Mouse (Mus musculus) hindbrain, embryonic 15.5 days (tissue): ENCODE results near the gene Ilf3. TPM values are rescaled to one million over a fixed set of nuclear protein-coding genes. Genes with fewer than 3 reads are reported as not detected.

Experiments
- ATAC-seq: fragments of 200-750 bp; cut with Nextera tagmentation; 2 replicates; pipeline ENCODE4 v1.8.0; 2017; ENCODE audit warnings: low read depth, moderate number of reproducible peaks, moderate TSS enrichment; ENCODE audit not compliant: low FRiP score
- H3K27ac ChIP-seq: fragments of 300-500 bp; sonication (generic); replicated peaks from 2 replicates; pipeline ENCODE4 v1.5.1; 2015; ENCODE audit warnings: mild to moderate bottlenecking, inconsistent platforms
- H3K27me3 ChIP-seq: fragments of 300-500 bp; sonication (generic); 2 replicates; pipeline ENCODE4 v1.6.1; 2015; ENCODE audit warnings: control low read depth, inconsistent platforms
- H3K36me3 ChIP-seq: fragments of 300-500 bp; sonication (generic); 2 replicates; pipeline ENCODE4 v1.6.1; 2015; ENCODE audit warnings: control low read depth, inconsistent platforms
- H3K4me1 ChIP-seq: fragments of 300-500 bp; sonication (generic); replicated peaks from 2 replicates; pipeline ENCODE4 v1.6.1; 2015; ENCODE audit warnings: control low read depth, inconsistent platforms
- H3K4me2 ChIP-seq: fragments of 300-500 bp; sonication (generic); 2 replicates; pipeline ENCODE4 v1.6.1; 2015; ENCODE audit warnings: moderate library complexity, mild to moderate bottlenecking, inconsistent platforms
- H3K4me3 ChIP-seq: fragments of 300-500 bp; sonication (generic); 2 replicates; pipeline ENCODE4 v1.5.1; 2015; ENCODE audit warnings: mild to moderate bottlenecking, inconsistent platforms
- H3K9ac ChIP-seq: fragments of 300-500 bp; sonication (generic); 2 replicates; pipeline ENCODE4 v1.6.1; 2015; ENCODE audit warnings: inconsistent platforms
- H3K9me3 ChIP-seq: fragments of 300-500 bp; sonication (generic); 2 replicates; pipeline ENCODE4 v1.6.1; 2016; ENCODE audit warnings: control low read depth, inconsistent platforms
- WGBS: fragments of 180-500 bp; shearing (Covaris S2); methylation state at CpG from one replicate; pipeline ENCODE4 v1.1.7; 2015; 5-methylcytosine and 5-hydroxymethylcytosine counted together
- polyA plus RNA-seq: library from polyadenylated mRNA; unstranded; fragments of >200 nt; fragmentation: Nextera tagmentation; extraction: Ambion mirVana; gene quantifications from 2 replicates; pipeline ENCODE4 v1.2.1, GENCODE M21; 2015

Gene Ilf3
- polyA plus RNA-seq, 1 experiment from 2014 or later = 209 TPM

GRCm38 (mm10) chr9:21432066-21432465, 64.4 kb downstream of the Ilf3 start:
- peaks cover 53% of the 10 kb centered on the region for H3K4me1 ChIP-seq
- no peaks in the 10 kb centered on the region for H3K9me3 ChIP-seq
- ATAC-seq = no peak
- no peak overlapping the region for H3K27ac ChIP-seq
- no peak overlapping the region for H3K4me3 ChIP-seq
- no peaks in the 10 kb centered on the region for H3K36me3 ChIP-seq
- WGBS = 82% methylated on average over 7 of the region's 7 CpGs
- H3K4me2 ChIP-seq = no peak overlapping the region
- no peak overlapping the region for H3K9ac ChIP-seq
- no peaks in the 10 kb centered on the region for H3K27me3 ChIP-seq

- Histone ChIP-seq H3K27me3 (no peaks in the 10 kb centered on the region), H3K4me1 (peaks cover 42% of the 10 kb centered on the region)
- no peak for ATAC-seq
Observed at GRCm38 (mm10) chr9:21433766-21434165, 66.1 kb downstream of the Ilf3 start.

GRCm38 (mm10) chr9:21434410-21434809, 66.7 kb downstream of the Ilf3 start:
- Histone ChIP-seq H3K4me2 (no peak overlapping the region), H3K27ac (no peak overlapping the region), H3K9me3 (no peaks in the 10 kb centered on the region), H3K4me3 (no peak overlapping the region), H3K36me3 (no peaks in the 10 kb centered on the region), H3K27me3 (no peaks in the 10 kb centered on the region), H3K9ac (no peak overlapping the region), H3K4me1 (peaks cover 38% of the 10 kb centered on the region)
- 91% methylated on average over 2 of the region's 2 CpGs for WGBS
- no peak for ATAC-seq

More at GRCm38 (mm10) chr9:21433766-21434165, 66.1 kb downstream of the Ilf3 start:
- no peaks in the 10 kb centered on the region for H3K36me3 ChIP-seq
- H3K9ac ChIP-seq = no peak overlapping the region
- no peaks in the 10 kb centered on the region for H3K9me3 ChIP-seq
- 86% methylated on average over 8 of the region's 8 CpGs for WGBS
- H3K27ac ChIP-seq = no peak overlapping the region
- H3K4me2 ChIP-seq = no peak overlapping the region
- H3K4me3 ChIP-seq = no peak overlapping the region

GRCm38 (mm10) chr9:21435777-21436635, 68.3 kb downstream of the Ilf3 start:
- Histone ChIP-seq H3K4me3 (no peak overlapping the region), H3K4me1 (peaks cover 24% of the 10 kb centered on the region), H3K27ac (no peak overlapping the region), H3K4me2 (no peak overlapping the region), H3K27me3 (no peaks in the 10 kb centered on the region), H3K36me3 (no peaks in the 10 kb centered on the region), H3K9me3 (no peaks in the 10 kb centered on the region), H3K9ac (no peak overlapping the region)
- WGBS = 89% methylated on average over 7 of the region's 7 CpGs
- no peak for ATAC-seq

GRCm38 (mm10) chr9:21437577-21437976, 69.9 kb downstream of the Ilf3 start:
- peaks cover 13% of the 10 kb centered on the region for H3K4me1 ChIP-seq
- ATAC-seq = no peak
- H3K27ac ChIP-seq = no peak overlapping the region
- 93% methylated on average over 6 of the region's 6 CpGs for WGBS
- H3K27me3 ChIP-seq = no peaks in the 10 kb centered on the region
- H3K4me2 ChIP-seq = no peak overlapping the region
- no peak overlapping the region for H3K4me3 ChIP-seq
- no peaks in the 10 kb centered on the region for H3K9me3 ChIP-seq
- no peaks in the 10 kb centered on the region for H3K36me3 ChIP-seq
- H3K9ac ChIP-seq = no peak overlapping the region

GRCm38 (mm10) chr9:21438219-21438618, 70.5 kb downstream of the Ilf3 start:
- 73% methylated on average over 3 of the region's 3 CpGs for WGBS
- H3K27me3 ChIP-seq = no peaks in the 10 kb centered on the region
- H3K27ac ChIP-seq = no peak overlapping the region
- ATAC-seq = no peak
- H3K36me3 ChIP-seq = no peaks in the 10 kb centered on the region
- H3K9ac ChIP-seq = no peak overlapping the region
- H3K4me2 ChIP-seq = no peak overlapping the region
- no peak overlapping the region for H3K4me3 ChIP-seq
- peaks cover 11% of the 10 kb centered on the region for H3K4me1 ChIP-seq
- H3K9me3 ChIP-seq = no peaks in the 10 kb centered on the region

- no peak overlapping the region for H3K4me3 ChIP-seq
Observed at GRCm38 (mm10) chr9:21439456-21439855, 71.8 kb downstream of the Ilf3 start.

GRCm38 (mm10) chr9:21439914-21440313, 72.2 kb downstream of the Ilf3 start:
- no peak overlapping the region for H3K4me3 ChIP-seq
- no peak overlapping the region for H3K27ac ChIP-seq
- no peaks in the 10 kb centered on the region for H3K27me3 ChIP-seq
- ATAC-seq = no peak
- H3K4me1 ChIP-seq = peaks cover 3% of the 10 kb centered on the region; the same call in 1 of the 2 replicates
- WGBS = 95% methylated on average over 2 of the region's 2 CpGs
- H3K4me2 ChIP-seq = no peak overlapping the region
- H3K9ac ChIP-seq = no peak overlapping the region
- no peaks in the 10 kb centered on the region; the same call in 1 of the 2 replicates for H3K36me3 ChIP-seq
- no peaks in the 10 kb centered on the region for H3K9me3 ChIP-seq

More at GRCm38 (mm10) chr9:21439456-21439855, 71.8 kb downstream of the Ilf3 start:
- H3K9ac ChIP-seq = no peak overlapping the region
- H3K4me1 ChIP-seq = peaks cover 3% of the 10 kb centered on the region; the same call in 1 of the 2 replicates
- H3K4me2 ChIP-seq = no peak overlapping the region
- no peak; the same call in 1 of the 2 replicates for ATAC-seq
- no peaks in the 10 kb centered on the region for H3K27me3 ChIP-seq
- H3K27ac ChIP-seq = no peak overlapping the region
- WGBS = 78% methylated on average over 3 of the region's 3 CpGs
- H3K36me3 ChIP-seq = no peaks in the 10 kb centered on the region
- no peaks in the 10 kb centered on the region for H3K9me3 ChIP-seq

- Histone ChIP-seq H3K27me3 (no peaks in the 10 kb centered on the region), H3K4me3 (no peak overlapping the region), H3K4me2 (no peak overlapping the region), H3K9ac (no peak overlapping the region), H3K27ac (no peak overlapping the region), H3K36me3 (peaks cover 4% of the 10 kb centered on the region; the same call in 1 of the 2 replicates), H3K4me1 (peaks cover 3% of the 10 kb centered on the region; the same call in 1 of the 2 replicates), H3K9me3 (no peaks in the 10 kb centered on the region)
- ATAC-seq = no peak
Observed at GRCm38 (mm10) chr9:21440387-21440786, 72.7 kb downstream of the Ilf3 start.

GRCm38 (mm10) chr9:21443853-21444252, 76.2 kb downstream of the Ilf3 start:
- no peak overlapping the region for H3K4me3 ChIP-seq
- no peak overlapping the region for H3K9ac ChIP-seq
- 94% methylated on average over 8 of the region's 8 CpGs for WGBS
- no peaks in the 10 kb centered on the region for H3K9me3 ChIP-seq
- no peak overlapping the region for H3K27ac ChIP-seq
- no peaks in the 10 kb centered on the region for H3K4me1 ChIP-seq
- no peak overlapping the region for H3K4me2 ChIP-seq
- peaks cover 6% of the 10 kb centered on the region; the same call in 1 of the 2 replicates for H3K36me3 ChIP-seq
- ATAC-seq = no peak
- no peaks in the 10 kb centered on the region for H3K27me3 ChIP-seq

GRCm38 (mm10) chr9:21444574-21444973, 76.9 kb downstream of the Ilf3 start:
- H3K27ac ChIP-seq = no peak overlapping the region
- no peak overlapping the region for H3K4me2 ChIP-seq
- H3K27me3 ChIP-seq = no peaks in the 10 kb centered on the region
- ATAC-seq = no peak
- 93% methylated on average over 4 of the region's 4 CpGs for WGBS
- H3K4me1 ChIP-seq = no peaks in the 10 kb centered on the region
- H3K4me3 ChIP-seq = no peak overlapping the region
- no peak overlapping the region for H3K9ac ChIP-seq
- no peaks in the 10 kb centered on the region for H3K9me3 ChIP-seq
- peaks cover 6% of the 10 kb centered on the region; the same call in 1 of the 2 replicates for H3K36me3 ChIP-seq

GRCm38 (mm10) chr9:21445081-21445744, 77.5 kb downstream of the Ilf3 start:
- Histone ChIP-seq H3K4me2 (no peak overlapping the region), H3K9ac (no peak overlapping the region), H3K27me3 (no peaks in the 10 kb centered on the region), H3K4me1 (no peaks in the 10 kb centered on the region), H3K9me3 (no peaks in the 10 kb centered on the region), H3K4me3 (no peak overlapping the region), H3K27ac (no peak overlapping the region), H3K36me3 (peaks cover 6% of the 10 kb centered on the region; the same call in 1 of the 2 replicates)
- WGBS = 96% methylated on average over 6 of the region's 6 CpGs
- no peak for ATAC-seq
